ENCODE assay signal across 8 mouse cellular contexts in genomic region chrX:101639306-101639705, GRCm38 (mm10). TPM values are rescaled to one million over a fixed set of nuclear protein-coding genes. Genes with fewer than 3 reads are reported as not detected.
DNase-seq lines count a peak whose midpoint lies in the region; ATAC-seq and TF ChIP-seq lines count a peak whose summit lies in the region.

No protein-coding gene starts in this region.

- TF ChIP-seq POLR2A in ES-Bruce4 (IDR thresholded peaks at IDR 0.05; ENCODE audit: insufficient read depth, low read length) (no peak), myocyte (IDR thresholded peaks at IDR 0.05; ENCODE audit: insufficient read length, low read depth) (no peak)

- 17% methylated on average over 13 of the region's 13 CpGs for WGBS in embryonic facial prominence, embryonic 15.5 days
- 16% methylated on average over 13 of the region's 13 CpGs for WGBS in intestine, embryonic 14.5 days

- peak overlapping the region; percentile 79 for H3K9ac ChIP-seq in ES-Bruce4 (ENCODE audit: low read depth, poor library complexity, severe bottlenecking)
- H3K9ac ChIP-seq in embryonic facial prominence, embryonic 15.5 days, result no peak overlapping the region
- peak overlapping the region; percentile 34; the same call in 1 of the 2 replicates for H3K9ac ChIP-seq in intestine, embryonic 14.5 days (ENCODE audit: low read length)

- TF ChIP-seq EP300 in ES-Bruce4 (IDR thresholded peaks at IDR 0.05; ENCODE audit: insufficient read depth, low read depth, low read length), result 0 out of 2 replicates have a peak, but pooled peaks have one; percentile 6

- H3K36me3 ChIP-seq in ES-Bruce4 (ENCODE audit: control insufficient read depth, insufficient read depth, low read length, poor library complexity, severe bottlenecking), result peaks cover 10% of the 10 kb centered on the region
- no peaks in the 10 kb centered on the region for H3K36me3 ChIP-seq in embryonic facial prominence, embryonic 15.5 days
- no peaks in the 10 kb centered on the region for H3K36me3 ChIP-seq in intestine, embryonic 14.5 days (ENCODE audit: control insufficient read depth, insufficient read depth, low read length)
- H3K36me3 ChIP-seq in myocyte (ENCODE audit: control insufficient read depth, insufficient read depth), result no peaks in the 10 kb centered on the region

- peak overlapping the region; percentile 79 for H3K27ac ChIP-seq in ES-Bruce4 (ENCODE audit: insufficient read depth, low read length)
- peak overlapping the region; percentile 51 for H3K27ac ChIP-seq in embryonic facial prominence, embryonic 15.5 days (replicated peaks)
- peak overlapping the region; percentile 47; the same call in 1 of the 2 replicates for H3K27ac ChIP-seq in intestine, embryonic 14.5 days (ENCODE audit: low read depth)

- H3ac ChIP-seq in myocyte (ENCODE audit: control insufficient read depth, insufficient read length), result no peak overlapping the region

- ATAC-seq in embryonic facial prominence, embryonic 15.5 days (ENCODE audit: insufficient number of reproducible peaks, low FRiP score, low TSS enrichment, low read depth), result no peak
- no peak for ATAC-seq in intestine, embryonic 14.5 days (replicated peaks; ENCODE audit: low FRiP score, low TSS enrichment, low read depth)
- ATAC-seq in activated CD4-positive, CD25-positive, alpha-beta regulatory T cell, adult 4 months, result no peak

- peak overlapping the region; percentile 39 for H3K4me2 ChIP-seq in embryonic facial prominence, embryonic 15.5 days (replicated peaks)
- H3K4me2 ChIP-seq in intestine, embryonic 14.5 days (ENCODE audit: low read length), result peak overlapping the region; percentile 50
- H3K4me2 ChIP-seq in myocyte (ENCODE audit: low read depth), result peak overlapping the region; percentile 87

- no peaks in the 10 kb centered on the region for H3K9me3 ChIP-seq in ES-Bruce4 (replicated peaks; ENCODE audit: control insufficient read depth, insufficient read depth, low read length, poor library complexity, severe bottlenecking)
- no peaks in the 10 kb centered on the region for H3K9me3 ChIP-seq in embryonic facial prominence, embryonic 15.5 days (replicated peaks)
- no peaks in the 10 kb centered on the region for H3K9me3 ChIP-seq in intestine, embryonic 14.5 days (ENCODE audit: control insufficient read depth, low read length)

- peaks cover 43% of the 10 kb centered on the region for H3K79me2 ChIP-seq in myocyte (ENCODE audit: control insufficient read depth, insufficient read depth)

- peak overlapping the region; percentile 28 for H3K4me3 ChIP-seq in ES-Bruce4 (ENCODE audit: low read depth, low read length)
- peak overlapping the region; percentile 63 for H3K4me3 ChIP-seq in embryonic facial prominence, embryonic 15.5 days (replicated peaks)
- peak overlapping the region; percentile 69 for H3K4me3 ChIP-seq in intestine, embryonic 14.5 days (ENCODE audit: low read depth, low read length)
- peak overlapping the region; percentile 78 for H3K4me3 ChIP-seq in myocyte

- no peaks in the 10 kb centered on the region for H3K4me1 ChIP-seq in ES-Bruce4 (ENCODE audit: control insufficient read depth, insufficient read depth, low read length)
- no peaks in the 10 kb centered on the region; the same call in 1 of the 2 replicates for H3K4me1 ChIP-seq in embryonic facial prominence, embryonic 15.5 days
- H3K4me1 ChIP-seq in intestine, embryonic 14.5 days (replicated peaks; ENCODE audit: control insufficient read depth, insufficient read depth, low read length), result 0 out of 2 replicates have a peak, but pooled peaks cover 4% of the 10 kb centered on the region

- DNase-seq in kidney, adult 18-20 months, result peak; percentile 16
- no peak for DNase-seq in kidney, postnatal 25 days
- peak; percentile 57 for DNase-seq in intestine, embryonic 14.5 days (ENCODE audit: low spot score)
- DNase-seq in urinary bladder, adult 2 months (ENCODE audit: low spot score), result no peak

- H3K27me3 ChIP-seq in ES-Bruce4 (ENCODE audit: control insufficient read depth, insufficient read depth, low read length, poor library complexity, severe bottlenecking), result no peaks in the 10 kb centered on the region
- H3K27me3 ChIP-seq in embryonic facial prominence, embryonic 15.5 days, result no peaks in the 10 kb centered on the region; the same call in 1 of the 2 replicates
- H3K27me3 ChIP-seq in intestine, embryonic 14.5 days (replicated peaks; ENCODE audit: control insufficient read depth, insufficient read depth, low read length), result 0 out of 2 replicates have a peak, but pooled peaks cover 11% of the 10 kb centered on the region
- no peaks in the 10 kb centered on the region for H3K27me3 ChIP-seq in myocyte (ENCODE audit: control insufficient read depth, insufficient read depth, insufficient read length)

- TF ChIP-seq CTCF in ES-Bruce4 (IDR thresholded peaks at IDR 0.05; ENCODE audit: low read depth, low read length), result no peak

TF ChIP-seq in myocyte, 11 proteins besides CTCF, POLR2A, EP300 and RAD21:
- TF ChIP-seq CEBPB (IDR thresholded peaks at IDR 0.05; ENCODE audit: insufficient read depth, poor library complexity, severe bottlenecking), result peak; percentile 36; the same call in 1 of the 2 replicates
- TF ChIP-seq REST (IDR thresholded peaks at IDR 0.05; ENCODE audit: insufficient read depth, insufficient read length), result no peak

RNA-seq across cellular contexts. Expression of gene Ogt, which starts 0.6 kb away (rescaled TPM):
- 303 and 324 TPM in 2 replicates for polyA plus RNA-seq in ES-Bruce4 (2011; ENCODE audit: insufficient read depth, insufficient read length, low read depth, missing spikeins)
- polyA plus RNA-seq in embryonic facial prominence, embryonic 15.5 days (2015; fragmentation: Nextera tagmentation; extraction: Ambion mirVana), result 160 and 168 TPM in 2 replicates
- polyA plus RNA-seq in intestine, embryonic 14.5 days (2014; fragmentation: Nextera tagmentation; extraction: Ambion mirVana), result 181 and 194 TPM in 2 replicates
- 33.5 TPM for polyA plus RNA-seq in myocyte (2012; fragmentation: generic; extraction: Trizol)
- polyA plus RNA-seq in urinary bladder, adult 2 months (2012; rRNA removed), result 207 and 285 TPM in 2 replicates
- 100 to 1,000 TPM; 157 to 183 TPM for polyA plus RNA-seq in activated CD4-positive, CD25-positive, alpha-beta regulatory T cell, adult 4 months (2017; shearing (Covaris generic))

Comparison
In these comparisons a context has a peak if more than half of its experiments do, and no peak if none do; other contexts are left out.
1. DNase-seq: peak in kidney, adult 18-20 months (single experiment) and intestine, embryonic 14.5 days (single experiment); none in kidney, postnatal 25 days (0 of 2) and urinary bladder, adult 2 months (single experiment).
2. H3K4me3 ChIP-seq: peak in every context shown above with its lines; median percentile 78 in myocyte; 69 in intestine, embryonic 14.5 days; 63 in embryonic facial prominence, embryonic 15.5 days; 28 in ES-Bruce4.
3. Peak in every context shown above with its lines, with median percentiles within 50 percentile points of each other: H3K27ac ChIP-seq and H3K4me2 ChIP-seq.